Mouse (Mus musculus) left cerebral cortex, adult 8-10 months (tissue): Measurements from ENCODE around the gene Atxn7l1. TPM values are rescaled to one million over a fixed set of nuclear protein-coding genes. Genes with fewer than 3 reads are reported as not detected.

ENCODE experiments used
- DNase-seq, 2 experiments: peaks; one replicate each; pipeline ENCODE4 v3.0.0; 2022; ENCODE audit warnings: low spot score in 2 of 2
- total RNA-seq, 4 experiments: library from RNA; stranded (reverse); gene quantifications; 2 replicates each; pipeline ENCODE4 v1.2.4; 2022

Atxn7l1 gene
- total RNA-seq, 4 experiments from 2014 or later: 58.3 to 64.4 (median 61.0) TPM

- DNase-seq: no peak
Measured at GRCm38 (mm10) chr12:33317792-33318530, 170.5 kb downstream of the Atxn7l1 start.

DNA sequence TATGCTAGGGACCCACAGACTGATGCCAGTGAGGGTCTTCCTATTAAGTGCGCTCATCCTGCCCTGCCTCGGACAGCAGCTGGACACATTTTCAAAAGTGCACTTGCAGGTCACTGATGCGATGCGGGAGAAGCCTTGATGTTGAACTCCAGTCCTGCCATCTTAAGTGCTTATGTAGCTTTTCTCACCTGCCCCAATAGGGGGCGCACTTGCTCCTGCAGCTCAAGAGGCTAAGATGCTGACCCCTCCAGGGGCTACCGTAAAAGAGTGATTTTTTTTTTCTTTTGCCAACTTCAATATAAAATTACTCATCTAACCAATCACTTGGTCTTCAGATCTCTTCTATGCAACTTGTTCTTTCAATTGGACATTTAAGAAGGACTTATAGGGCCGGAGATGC lies 175.1 kb downstream of the Atxn7l1 start:
- DNase-seq: no peak

GRCm38 (mm10) chr12:33323821-33324220 lies 176.3 kb downstream of the Atxn7l1 start:
- DNase-seq: no peak

GRCm38 (mm10) chr12:33325424-33325823 lies 177.9 kb downstream of the Atxn7l1 start:
- DNase-seq: no peak

DNA sequence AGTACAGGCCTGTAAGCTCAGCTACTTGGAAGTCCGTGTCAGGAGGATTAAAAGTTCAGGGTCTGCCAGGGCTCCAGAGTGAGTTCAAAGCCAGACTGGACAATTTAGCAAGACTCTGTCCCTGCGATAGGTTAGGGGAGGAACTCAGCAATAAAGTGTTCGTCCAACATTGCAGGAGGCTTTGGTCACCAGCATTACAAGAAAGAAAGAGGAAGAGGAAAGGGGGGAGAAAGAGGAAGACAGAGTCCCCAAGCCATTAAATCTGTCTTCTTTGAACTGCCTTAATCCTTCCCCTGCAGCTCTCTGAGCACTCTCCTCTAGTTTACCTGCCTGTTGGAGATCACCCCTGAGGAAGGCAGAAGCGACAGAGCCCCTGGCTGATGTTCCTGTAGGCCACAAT lies 184.6 kb downstream of the Atxn7l1 start:
- DNase-seq: no peak

GRCm38 (mm10) chr12:33332796-33333195 lies 185.3 kb downstream of the Atxn7l1 start:
- DNase-seq: no peak

DNA sequence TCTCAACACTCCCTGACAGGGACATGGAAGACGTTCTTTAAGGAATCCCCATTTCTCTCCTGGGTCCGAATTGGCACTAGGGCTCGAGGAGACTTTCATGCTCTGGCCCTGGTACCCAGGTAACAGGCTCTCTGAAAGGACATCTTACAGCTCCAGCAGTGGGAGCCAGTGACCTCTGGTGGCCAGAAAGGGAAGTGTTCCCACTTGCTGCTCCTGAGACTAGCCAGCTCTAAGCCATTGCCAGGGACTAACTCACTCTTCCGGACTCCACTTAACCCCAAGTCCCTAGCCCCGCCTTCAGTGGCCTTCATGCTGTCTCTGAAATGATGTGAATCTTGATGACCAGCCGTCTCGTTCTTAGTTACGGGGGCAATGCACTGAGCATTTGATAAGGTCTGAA lies 186.4 kb downstream of the Atxn7l1 start:
- peak; percentile 68 to 91 for DNase-seq

GRCm38 (mm10) chr12:33334511-33334910 lies 187.0 kb downstream of the Atxn7l1 start:
- no peak for DNase-seq

DNA sequence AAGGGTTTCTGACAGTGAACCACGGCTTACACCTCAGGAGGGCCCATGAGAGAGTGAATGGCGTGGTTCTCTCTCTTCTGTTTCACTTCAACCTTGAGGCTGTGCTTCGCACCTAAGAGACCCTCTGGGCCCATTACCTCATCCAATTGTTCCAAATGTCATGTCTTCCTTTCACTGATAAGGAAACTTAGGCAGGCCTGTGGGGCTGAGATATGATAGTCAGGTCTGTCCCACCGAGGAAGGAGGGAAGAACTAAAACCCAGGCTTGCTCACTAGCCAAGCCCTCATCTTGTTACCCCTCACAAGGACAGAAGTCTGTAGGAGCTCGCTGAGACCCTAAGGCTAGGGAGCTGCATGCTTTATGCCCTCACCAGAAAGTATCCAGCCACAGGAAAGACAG lies 187.5 kb downstream of the Atxn7l1 start:
- no peak for DNase-seq

DNA sequence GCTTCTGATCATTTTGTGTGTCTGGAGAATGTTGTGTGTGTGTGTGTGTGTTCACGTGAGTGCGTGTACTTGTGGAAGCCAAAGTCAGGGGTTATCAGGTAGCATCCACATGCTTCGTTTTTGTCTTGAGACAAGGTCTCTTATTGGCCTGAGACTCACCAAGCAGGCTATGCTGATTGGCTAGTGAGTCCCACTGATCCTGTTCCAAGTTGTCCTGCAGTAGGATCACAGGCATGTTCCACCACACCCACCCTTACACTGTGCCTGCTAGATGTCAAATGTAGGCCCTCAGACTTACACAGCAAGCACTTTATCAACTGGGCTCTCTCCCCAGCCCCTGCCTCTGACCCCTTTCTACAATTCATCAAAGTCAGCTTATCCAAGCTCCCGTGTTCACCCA lies 187.9 kb downstream of the Atxn7l1 start:
- DNase-seq: no peak

GRCm38 (mm10) chr12:33336561-33337125 lies 189.2 kb downstream of the Atxn7l1 start:
- no peak for DNase-seq

- no peak for DNase-seq
Measured at GRCm38 (mm10) chr12:33337289-33337688, 189.8 kb downstream of the Atxn7l1 start.

GRCm38 (mm10) chr12:33338170-33338569 lies 190.7 kb downstream of the Atxn7l1 start:
- no peak for DNase-seq

DNA sequence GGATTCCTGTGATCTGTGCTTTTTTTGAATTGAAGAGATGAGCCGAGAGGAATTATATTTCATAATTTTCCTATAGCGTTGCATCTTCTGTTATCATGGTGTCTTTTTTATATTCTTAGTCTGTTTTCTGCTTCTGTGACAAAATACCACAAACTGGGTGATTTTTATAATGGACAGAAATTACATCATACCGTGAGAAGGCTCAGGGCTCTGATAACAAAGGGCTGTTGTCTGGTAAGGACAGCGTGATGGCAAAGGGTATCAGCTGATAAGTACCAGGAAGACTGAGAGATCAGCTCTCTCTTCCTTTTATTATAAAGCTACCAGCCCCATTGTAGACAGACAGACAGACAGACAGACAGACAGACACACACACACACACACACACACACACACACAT lies 192.3 kb downstream of the Atxn7l1 start:
- DNase-seq: no peak

DNA sequence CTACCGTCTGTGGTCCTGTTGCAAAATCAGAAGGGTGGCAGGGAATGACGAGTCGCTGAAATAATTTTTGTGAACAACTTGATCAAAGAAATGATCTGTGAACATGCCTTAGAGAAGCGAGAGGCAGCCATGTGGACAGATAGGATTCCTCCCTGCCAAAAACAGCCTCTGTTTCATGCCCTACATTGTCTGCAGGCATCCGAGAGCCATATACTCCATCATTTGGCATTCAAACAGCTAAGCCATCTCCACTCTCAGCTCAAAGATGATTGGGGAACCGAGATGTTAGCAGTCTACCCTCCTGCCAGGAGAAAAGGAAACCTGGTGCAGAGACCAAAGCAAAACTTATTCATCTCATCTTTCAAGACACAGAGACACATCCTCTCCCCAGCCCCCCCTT lies 193.2 kb downstream of the Atxn7l1 start:
- no peak for DNase-seq

DNA sequence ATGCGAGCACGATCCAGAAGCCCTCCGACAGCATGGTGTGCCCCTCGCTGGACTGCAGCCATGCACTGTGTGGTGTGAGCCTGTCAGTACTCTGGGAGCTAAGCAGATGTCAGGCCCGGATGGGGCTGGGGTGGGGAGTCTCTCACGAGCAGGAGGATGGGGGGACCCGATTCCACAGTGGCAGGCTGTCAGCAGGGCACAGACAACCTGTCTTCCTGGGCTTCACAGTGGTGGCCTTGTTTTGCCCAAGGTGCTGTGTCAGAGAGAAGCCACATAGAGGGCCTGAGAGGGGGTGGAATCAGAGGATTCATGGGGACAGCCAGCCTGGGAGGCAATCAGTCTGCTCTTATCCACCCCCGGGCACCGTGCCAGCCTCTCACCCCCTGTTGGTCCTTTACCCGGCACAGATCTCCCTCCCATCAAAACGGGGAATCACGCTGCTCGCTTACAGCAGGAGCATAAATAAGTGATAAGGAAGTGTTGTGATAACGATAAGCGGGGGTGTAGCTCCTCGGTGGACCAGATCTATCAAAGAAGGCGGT lies 193.9 kb downstream of the Atxn7l1 start:
- DNase-seq: peak in 1 of 2 experiments; percentile 58

DNA sequence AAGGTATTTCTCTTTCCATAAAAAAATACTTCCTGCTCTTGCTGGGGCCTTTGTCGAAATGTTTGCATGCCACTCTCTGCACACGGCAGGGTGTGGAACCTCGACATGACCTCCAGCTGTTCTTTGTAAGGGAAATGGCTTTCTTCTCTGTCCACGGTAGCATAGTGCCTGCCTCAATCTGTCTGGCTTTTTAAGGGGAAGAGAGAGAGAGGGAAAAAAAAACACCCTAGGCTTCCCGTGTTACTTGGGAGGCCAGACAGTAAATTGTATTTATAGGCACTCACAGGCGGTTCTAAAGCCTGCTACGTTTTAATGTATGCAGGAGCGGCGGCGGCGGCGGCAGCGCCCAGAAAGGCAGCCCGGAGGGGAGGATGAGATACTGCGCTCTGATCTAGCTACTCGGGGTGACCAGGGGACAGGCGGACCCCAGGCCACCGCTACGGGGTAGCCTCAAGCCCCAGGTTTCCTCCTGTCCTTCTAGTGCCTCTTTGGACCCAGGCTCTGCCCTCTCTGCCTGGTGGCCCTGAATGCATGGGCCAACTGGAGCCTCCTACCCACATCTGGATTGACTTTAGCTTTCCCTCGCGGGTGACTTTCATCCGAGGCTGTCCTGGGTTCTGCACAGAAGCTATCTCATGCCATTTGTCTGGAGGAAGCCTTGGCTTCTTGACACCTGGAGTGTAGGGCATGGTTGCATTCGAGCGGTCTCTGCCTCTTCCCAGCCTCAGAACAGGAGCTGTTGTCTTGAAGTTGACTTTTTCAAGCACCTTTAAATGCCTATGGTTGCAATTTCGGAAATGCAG lies 197.7 kb downstream of the Atxn7l1 start:
- DNase-seq: no peak

DNA sequence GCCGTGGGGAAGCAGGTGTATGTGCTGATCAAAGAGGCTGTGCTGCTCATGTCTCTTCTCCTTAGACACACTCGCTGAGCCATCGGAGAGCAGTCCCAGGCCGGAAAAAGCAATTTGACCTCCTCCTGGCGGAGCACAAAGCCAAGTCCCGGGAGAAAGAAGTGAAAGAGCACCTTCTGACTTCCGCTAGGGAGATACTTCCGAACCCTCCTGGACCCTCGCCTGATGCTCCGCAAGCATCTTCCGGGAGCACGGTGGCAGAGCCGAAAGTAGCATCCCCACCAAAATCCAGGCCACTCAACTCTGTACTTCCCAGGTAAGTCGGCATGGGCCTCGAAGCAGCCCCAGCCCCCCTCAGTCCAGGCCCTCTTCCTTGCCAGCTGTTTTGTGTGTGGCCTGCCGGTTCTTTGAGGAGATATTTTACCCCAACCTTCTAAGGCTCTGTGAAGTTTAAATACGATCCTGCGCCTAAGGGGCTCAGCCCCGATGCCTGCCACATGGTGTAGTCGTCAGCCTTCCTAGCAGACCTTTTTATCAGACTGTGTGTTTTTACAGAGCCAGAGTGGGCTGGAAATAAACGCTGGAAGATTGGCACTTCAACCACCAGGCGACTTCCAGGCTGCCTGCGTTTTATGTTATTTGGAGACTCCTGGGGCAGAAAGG lies 198.4 kb downstream of the Atxn7l1 start:
- DNase-seq: no peak

DNA sequence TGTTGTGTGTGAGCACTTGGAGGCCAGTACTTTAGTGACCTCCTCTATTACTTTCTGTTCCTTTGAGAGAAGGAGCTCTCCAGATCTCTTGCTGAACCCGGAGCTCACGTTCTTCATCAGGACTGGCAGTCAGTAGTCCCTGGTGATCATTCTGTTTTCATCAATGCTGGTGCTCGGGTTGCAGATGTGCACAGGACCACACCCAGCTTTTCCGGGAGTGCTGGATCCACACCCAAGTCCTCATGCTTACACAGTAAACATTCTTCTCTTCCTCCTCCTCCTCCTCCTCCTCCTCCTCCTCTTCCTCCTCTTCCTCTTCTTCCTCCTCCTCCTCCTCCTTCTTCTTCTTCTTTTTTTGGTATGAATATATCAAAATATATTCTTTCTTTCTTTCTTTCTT lies 205.2 kb downstream of the Atxn7l1 start:
- no peak for DNase-seq

- DNase-seq: no peak
Measured at GRCm38 (mm10) chr12:33358345-33358744, 210.9 kb downstream of the Atxn7l1 start.

DNA sequence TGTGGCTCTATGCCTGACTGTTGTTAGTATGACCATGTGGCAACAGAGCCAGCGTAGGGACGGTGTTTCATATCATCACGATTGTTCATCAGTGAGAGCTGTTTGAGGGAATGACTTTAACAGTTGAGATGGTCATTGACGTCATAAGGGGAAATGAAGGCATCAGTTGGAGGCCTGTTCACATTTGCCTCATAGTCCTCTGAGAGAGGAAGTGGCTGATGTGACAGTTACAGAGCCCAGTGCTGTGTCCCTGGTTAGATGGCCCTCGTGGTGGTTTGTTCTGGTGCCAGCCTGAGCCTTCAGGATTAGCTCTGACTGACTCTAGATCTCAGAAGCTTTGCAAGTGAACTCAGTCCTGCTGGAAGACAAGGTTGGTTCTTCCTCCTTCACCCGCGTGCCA lies 211.7 kb downstream of the Atxn7l1 start:
- no peak for DNase-seq
